Mouse (Mus musculus): ENCODE data around the gene Pou4f2. TPM values are rescaled to one million over a fixed set of nuclear protein-coding genes. Genes with fewer than 3 reads are reported as not detected.

Gene Pou4f2
- total and polyA plus RNA-seq, 3 experiments = 0.16 TPM; not detected in 2

GRCm38 (mm10) chr8:78433318-78433717, 3.1 kb downstream of the Pou4f2 start:
- Histone ChIP-seq H3K4me1 (ENCODE audit: insufficient read depth, low read depth, low read length) (no peaks in the 10 kb centered on the region), H3K4me3 (ENCODE audit: low read depth, low read length) (no peak overlapping the region), H3K36me3 (replicated peaks) (no peaks in the 10 kb centered on the region), H3K9me3 (replicated peaks) (peaks cover 3% of the 10 kb centered on the region; the same call in 1 of the 2 replicates), H3K27me3 (ENCODE audit: insufficient read depth, low read length) (peaks cover 28% of the 10 kb centered on the region)
- DNase-seq (ENCODE audit: low spot score) (no peak), ATAC-seq (ENCODE audit: extremely low read depth, insufficient number of reproducible peaks, low FRiP score, poor library complexity, severe bottlenecking) (no peak)
- TF ChIP-seq GATA2 (IDR thresholded peaks at IDR 0.05; ENCODE audit: borderline replicate concordance, low read depth, low read length) (no peak), GATA1 (IDR thresholded peaks at IDR 0.05; ENCODE audit: borderline replicate concordance, low read length) (no peak), POLR2AphosphoS5 (IDR thresholded peaks at IDR 0.05; ENCODE audit: insufficient replicate concordance, low read depth, low read length) (no peak)

- Histone ChIP-seq H3K27me3 (ENCODE audit: insufficient read depth, low read length) (peaks cover 24% of the 10 kb centered on the region), H3K36me3 (replicated peaks) (no peaks in the 10 kb centered on the region), H3K4me3 (ENCODE audit: low read depth, low read length) (no peak overlapping the region), H3K4me1 (ENCODE audit: insufficient read depth, low read depth, low read length) (no peaks in the 10 kb centered on the region), H3K9me3 (replicated peaks) (peaks cover 3% of the 10 kb centered on the region; the same call in 1 of the 2 replicates)
- DNase-seq (ENCODE audit: low spot score) = no peak
- no peak for ATAC-seq (ENCODE audit: extremely low read depth, insufficient number of reproducible peaks, low FRiP score, poor library complexity, severe bottlenecking)
- no peak for TF ChIP-seq TAL1 (conservative IDR thresholded peaks at IDR 0.05; ENCODE audit: low read depth, low read length)
- no peak for TF ChIP-seq CTCF (IDR thresholded peaks at IDR 0.05; ENCODE audit: low read depth, low read length)
- TF ChIP-seq GATA1 (IDR thresholded peaks at IDR 0.05; ENCODE audit: borderline replicate concordance, low read length) = no peak
- no peak for TF ChIP-seq GATA2 (IDR thresholded peaks at IDR 0.05; ENCODE audit: borderline replicate concordance, low read depth, low read length)
- TF ChIP-seq POLR2AphosphoS5 (IDR thresholded peaks at IDR 0.05; ENCODE audit: insufficient replicate concordance, low read depth, low read length) = no peak
Observed at GRCm38 (mm10) chr8:78432451-78432850, 4.0 kb downstream of the Pou4f2 start.

GRCm38 (mm10) chr8:78431356-78431755, 5.1 kb downstream of the Pou4f2 start:
- Histone ChIP-seq H3K4me1 (ENCODE audit: insufficient read depth, low read depth, low read length) (no peaks in the 10 kb centered on the region), H3K9me3 (replicated peaks) (peaks cover 2% of the 10 kb centered on the region; the same call in 1 of the 2 replicates), H3K36me3 (replicated peaks) (no peaks in the 10 kb centered on the region), H3K4me3 (ENCODE audit: low read depth, low read length) (no peak overlapping the region), H3K27me3 (ENCODE audit: insufficient read depth, low read length) (peaks cover 24% of the 10 kb centered on the region)
- DNase-seq (ENCODE audit: low spot score) (no peak), ATAC-seq (ENCODE audit: extremely low read depth, insufficient number of reproducible peaks, low FRiP score, poor library complexity, severe bottlenecking) (no peak)
- no peak for TF ChIP-seq CTCF (IDR thresholded peaks at IDR 0.05; ENCODE audit: low read depth, low read length)
- TF ChIP-seq GATA1 (IDR thresholded peaks at IDR 0.05; ENCODE audit: borderline replicate concordance, low read length) = no peak
- TF ChIP-seq GATA2 (IDR thresholded peaks at IDR 0.05; ENCODE audit: borderline replicate concordance, low read depth, low read length) = no peak
- no peak for TF ChIP-seq POLR2AphosphoS5 (IDR thresholded peaks at IDR 0.05; ENCODE audit: insufficient replicate concordance, low read depth, low read length)
- TF ChIP-seq TAL1 (conservative IDR thresholded peaks at IDR 0.05; ENCODE audit: low read depth, low read length) = no peak

- Histone ChIP-seq H3K36me3 (replicated peaks) (no peaks in the 10 kb centered on the region), H3K4me3 (ENCODE audit: low read depth, low read length) (no peak overlapping the region), H3K27me3 (ENCODE audit: insufficient read depth, low read length) (peaks cover 13% of the 10 kb centered on the region), H3K9me3 (replicated peaks) (no peaks in the 10 kb centered on the region), H3K4me1 (ENCODE audit: insufficient read depth, low read depth, low read length) (no peaks in the 10 kb centered on the region)
- DNase-seq (ENCODE audit: low spot score) = no peak
- ATAC-seq (ENCODE audit: extremely low read depth, insufficient number of reproducible peaks, low FRiP score, poor library complexity, severe bottlenecking) = no peak
- TF ChIP-seq GATA2 (IDR thresholded peaks at IDR 0.05; ENCODE audit: borderline replicate concordance, low read depth, low read length) (no peak), GATA1 (IDR thresholded peaks at IDR 0.05; ENCODE audit: borderline replicate concordance, low read length) (no peak), POLR2AphosphoS5 (IDR thresholded peaks at IDR 0.05; ENCODE audit: insufficient replicate concordance, low read depth, low read length) (no peak), TAL1 (conservative IDR thresholded peaks at IDR 0.05; ENCODE audit: low read depth, low read length) (no peak), CTCF (IDR thresholded peaks at IDR 0.05; ENCODE audit: low read depth, low read length) (no peak)
Observed at GRCm38 (mm10) chr8:78428148-78428547, 8.3 kb downstream of the Pou4f2 start.

- no peak for DNase-seq (ENCODE audit: low spot score)
- no peaks in the 10 kb centered on the region for H3K9me3 ChIP-seq (replicated peaks)
- no peak overlapping the region for H3K4me3 ChIP-seq (ENCODE audit: low read depth, low read length)
- no peak for ATAC-seq (ENCODE audit: extremely low read depth, insufficient number of reproducible peaks, low FRiP score, poor library complexity, severe bottlenecking)
- TF ChIP-seq POLR2AphosphoS5 (IDR thresholded peaks at IDR 0.05; ENCODE audit: insufficient replicate concordance, low read depth, low read length) (no peak), GATA2 (IDR thresholded peaks at IDR 0.05; ENCODE audit: borderline replicate concordance, low read depth, low read length) (no peak), TAL1 (conservative IDR thresholded peaks at IDR 0.05; ENCODE audit: low read depth, low read length) (no peak), GATA1 (IDR thresholded peaks at IDR 0.05; ENCODE audit: borderline replicate concordance, low read length) (no peak), CTCF (IDR thresholded peaks at IDR 0.05; ENCODE audit: low read depth, low read length) (no peak)
- H3K27me3 ChIP-seq (ENCODE audit: insufficient read depth, low read length) = peaks cover 13% of the 10 kb centered on the region
- no peaks in the 10 kb centered on the region for H3K4me1 ChIP-seq (ENCODE audit: insufficient read depth, low read depth, low read length)
- no peaks in the 10 kb centered on the region for H3K36me3 ChIP-seq (replicated peaks)
Observed at GRCm38 (mm10) chr8:78427769-78428130, 8.7 kb downstream of the Pou4f2 start.

- ATAC-seq (ENCODE audit: extremely low read depth, insufficient number of reproducible peaks, low FRiP score, poor library complexity, severe bottlenecking) = no peak
- Histone ChIP-seq H3K9me3 (replicated peaks) (no peaks in the 10 kb centered on the region), H3K36me3 (replicated peaks) (no peaks in the 10 kb centered on the region), H3K4me1 (ENCODE audit: insufficient read depth, low read depth, low read length) (no peaks in the 10 kb centered on the region), H3K27me3 (ENCODE audit: insufficient read depth, low read length) (peaks cover 13% of the 10 kb centered on the region), H3K4me3 (ENCODE audit: low read depth, low read length) (no peak overlapping the region)
- DNase-seq (ENCODE audit: low spot score) = no peak
- TF ChIP-seq GATA1 (IDR thresholded peaks at IDR 0.05; ENCODE audit: borderline replicate concordance, low read length) = no peak
- no peak for TF ChIP-seq POLR2AphosphoS5 (IDR thresholded peaks at IDR 0.05; ENCODE audit: insufficient replicate concordance, low read depth, low read length)
- no peak for TF ChIP-seq CTCF (IDR thresholded peaks at IDR 0.05; ENCODE audit: low read depth, low read length)
- TF ChIP-seq GATA2 (IDR thresholded peaks at IDR 0.05; ENCODE audit: borderline replicate concordance, low read depth, low read length) = no peak
- TF ChIP-seq TAL1 (conservative IDR thresholded peaks at IDR 0.05; ENCODE audit: low read depth, low read length) = no peak
Observed at GRCm38 (mm10) chr8:78426875-78427768, 9.3 kb downstream of the Pou4f2 start.
